Mouse (Mus musculus) testis, adult 2 months (tissue): ENCODE data around the gene Scn1b.

Experiments
- CTCF ChIP-seq: fragments of 200-500 bp; IDR thresholded peaks from 2 replicates; pipeline ENCODE4 v1.5.1; 2012; ENCODE audit warnings: low read depth, mild to moderate bottlenecking, inconsistent platforms, low read length, moderate library complexity; ENCODE audit not compliant: control insufficient read depth, insufficient read depth, insufficient replicate concordance
- POLR2A ChIP-seq: fragments of 200-500 bp; IDR thresholded peaks from 2 replicates; pipeline ENCODE4 v1.6.1; 2012; ENCODE audit warnings: low read depth, mild to moderate bottlenecking, inconsistent platforms, low read length, moderate library complexity; ENCODE audit not compliant: control insufficient read depth

DNA sequence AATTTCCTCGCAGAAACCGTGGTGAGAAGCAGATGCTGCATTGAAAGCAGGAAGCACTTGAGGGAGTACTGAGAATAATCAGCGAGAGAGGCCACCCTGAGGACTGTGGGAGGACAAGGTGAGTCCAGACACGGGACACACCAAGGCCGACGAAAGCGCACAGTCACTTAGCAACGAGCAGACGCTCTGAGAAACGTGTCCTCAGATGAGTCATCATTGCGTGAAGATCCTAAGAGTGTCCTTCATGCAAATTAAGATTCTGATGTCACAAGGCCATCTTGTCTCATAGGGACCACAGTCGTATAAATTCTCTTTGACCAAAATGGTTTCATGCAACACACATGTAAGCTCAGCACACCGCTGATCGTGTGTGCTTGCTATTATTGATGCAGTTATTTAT is 26.0 kb downstream of the Scn1b start:
- TF ChIP-seq POLR2A (no peak), CTCF (no peak)
